In the genomic region with DNA sequence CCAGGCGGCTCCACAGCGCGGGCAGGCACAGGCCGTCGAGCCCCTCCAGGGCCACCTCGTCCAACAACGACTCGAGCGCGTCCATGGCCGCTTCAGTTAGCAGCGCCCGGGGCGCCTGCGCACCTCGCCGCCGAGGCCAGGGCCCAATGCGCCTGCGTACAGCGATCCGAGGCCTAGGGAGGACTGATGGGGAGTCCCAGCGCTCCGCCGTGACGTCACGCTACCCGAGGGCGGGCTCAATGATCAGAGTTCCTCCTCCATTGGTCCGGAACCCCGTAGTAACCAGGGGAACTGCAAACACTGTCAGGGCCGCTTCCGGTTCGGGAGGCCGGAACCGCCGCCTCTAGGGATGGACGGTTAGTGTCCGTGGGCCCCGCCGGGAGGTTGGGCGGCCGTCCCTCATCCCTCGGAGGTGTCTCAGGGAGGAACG, we compare ENCODE assay signal across 8 mouse cellular contexts. TPM values are rescaled to one million over a fixed set of nuclear protein-coding genes. Genes with fewer than 3 reads are reported as not detected.
DNase-seq lines count a peak whose midpoint lies in the region; ATAC-seq lines count a peak whose summit lies in the region.

A gene (minus strand): TSS at position 188 of the 430 bp plus-strand sequence.
A gene (plus strand): TSS at position 296 of the 430 bp plus-strand sequence.

- peaks cover 28% of the 10 kb centered on the region for H3K4me1 ChIP-seq in hindbrain, embryonic 14.5 days (replicated peaks; ENCODE audit: control insufficient read depth, insufficient read depth, low read length)

- ATAC-seq in hindbrain, embryonic 14.5 days (ENCODE audit: low FRiP score) = peak; percentile 98

- peak within 1 kb of the TSS; percentile 84 for H3K4me2 ChIP-seq in hindbrain, embryonic 14.5 days (replicated peaks)

- peak; percentile 98 for DNase-seq in R1 (ENCODE audit: low read depth, low spot score)
- DNase-seq in cerebellum, postnatal 25 days = peak; percentile 100
- peak; percentile 98 to 99 for DNase-seq in frontal cortex, postnatal 25 days (ENCODE audit: low spot score in 2 of 2)
- peak; percentile 100 for DNase-seq in hindbrain, embryonic 14.5 days (ENCODE audit: low spot score)
- peak; percentile 100 for DNase-seq in layer of hippocampus, postnatal 36 days
- peak; percentile 100 for DNase-seq in lung, postnatal 36 days
- peak; percentile 99 for DNase-seq in retina, postnatal 1 day
- peak; percentile 99 to 100 for DNase-seq in urinary bladder, adult 18-20 months (ENCODE audit: low spot score in 2 of 2)

- H3K9me3 ChIP-seq in hindbrain, embryonic 14.5 days (ENCODE audit: control insufficient read depth, low read length) = no peaks in the 10 kb centered on the region

- peak within 1 kb of the TSS; percentile 88 for H3K27ac ChIP-seq in hindbrain, embryonic 14.5 days

- peaks cover 21% of the 10 kb centered on the region for H3K36me3 ChIP-seq in hindbrain, embryonic 14.5 days (replicated peaks; ENCODE audit: control insufficient read depth, insufficient read depth)

- no peaks in the 10 kb centered on the region for H3K27me3 ChIP-seq in hindbrain, embryonic 14.5 days (ENCODE audit: control insufficient read depth, insufficient read depth, low read length)

- H3K4me3 ChIP-seq in hindbrain, embryonic 14.5 days (replicated peaks; ENCODE audit: low read length) = peak within 1 kb of the TSS; percentile 63

- under 1% methylated on average over 45 of the region's 45 CpGs for WGBS in hindbrain, embryonic 14.5 days

- peak within 1 kb of the TSS; percentile 80 for H3K9ac ChIP-seq in hindbrain, embryonic 14.5 days

RNA-seq across cellular contexts. Expression of the first gene that starts in this region (rescaled TPM):
- 33.7 and 34.8 TPM in 2 replicates for polyA plus RNA-seq in hindbrain, embryonic 14.5 days (2014; fragmentation: Nextera tagmentation; extraction: Ambion mirVana)
- total RNA-seq in layer of hippocampus, postnatal 36 days (2021) = 100 to 1,000 TPM; 108 to 110 TPM

RNA-seq across cellular contexts. Expression of the second gene that starts in this region (rescaled TPM):
- polyA plus RNA-seq in hindbrain, embryonic 14.5 days (2014; fragmentation: Nextera tagmentation; extraction: Ambion mirVana) = 7.2 and 7.3 TPM in 2 replicates
- 10 to 100 TPM; 22.9 to 32.4 TPM for total RNA-seq in layer of hippocampus, postnatal 36 days (2021)

Comparison
In these comparisons a context has a peak if more than half of its experiments do, and no peak if none do; other contexts are left out.
1. Peak in every context shown above with its lines: DNase-seq, ATAC-seq, H3K4me3 ChIP-seq and H3K27ac ChIP-seq.